Comparison of ENCODE assay signal across 10 mouse cellular contexts in genomic region chr9:41073196-41074009, GRCm38 (mm10).
DNase-seq lines count a peak whose midpoint lies in the region; ATAC-seq and TF ChIP-seq lines count a peak whose summit lies in the region.
"Had no signal": no experiment of that assay in that cellular context is flagged by ENCODE, and none has a peak within 500 bp of the region (broad histone marks: within the 10 kb centered on the region; RNA-seq: fewer than 3 reads in every experiment).

No protein-coding gene starts in this region.

- 2% methylated on average over 19 of the region's 19 CpGs for WGBS in bone marrow, adult 2 months
- WGBS in liver, embryonic 11.5 days = 38% methylated on average over 19 of the region's 19 CpGs
- 92% methylated on average over 19 of the region's 19 CpGs for WGBS in forebrain, embryonic 13.5 days

- H3K9ac ChIP-seq in liver, embryonic 11.5 days (ENCODE audit: low read depth, low read length) = peak overlapping the region; percentile 46
- H3K9ac ChIP-seq in forebrain, embryonic 13.5 days = no peak overlapping the region
- H3K9ac ChIP-seq: midbrain, embryonic 12.5 days had no signal

- peak overlapping the region; percentile 85 for H3K27ac ChIP-seq in bone marrow, adult 2 months (ENCODE audit: control insufficient read depth, insufficient read depth, low read depth, low read length, poor library complexity)
- peak overlapping the region; percentile 91 for H3K27ac ChIP-seq in liver, embryonic 11.5 days (ENCODE audit: low read depth, low read length)
- no peak overlapping the region for H3K27ac ChIP-seq in forebrain, embryonic 13.5 days
- H3K27ac ChIP-seq: midbrain, embryonic 12.5 days had no signal

- TF ChIP-seq POLR2A in bone marrow, adult 2 months (IDR thresholded peaks at IDR 0.05; ENCODE audit: borderline replicate concordance, control insufficient read depth, low read depth, low read length) = no peak

- H3K27me3 ChIP-seq in liver, embryonic 11.5 days (replicated peaks; ENCODE audit: control insufficient read depth, insufficient read depth, low read length) = no peaks in the 10 kb centered on the region
- no peaks in the 10 kb centered on the region for H3K27me3 ChIP-seq in forebrain, embryonic 13.5 days
- H3K27me3 ChIP-seq: midbrain, embryonic 12.5 days had no signal

- H3K36me3 ChIP-seq in liver, embryonic 11.5 days (ENCODE audit: control insufficient read depth, insufficient read depth, low read length) = no peaks in the 10 kb centered on the region
- H3K36me3 ChIP-seq in forebrain, embryonic 13.5 days (ENCODE audit: poor library complexity, severe bottlenecking) = no peaks in the 10 kb centered on the region
- H3K36me3 ChIP-seq: midbrain, embryonic 12.5 days had no signal

- peak overlapping the region; percentile 70 for H3K4me2 ChIP-seq in liver, embryonic 11.5 days
- H3K4me2 ChIP-seq in forebrain, embryonic 13.5 days = no peak overlapping the region
- H3K4me2 ChIP-seq: midbrain, embryonic 12.5 days had no signal

- H3K4me1 ChIP-seq in bone marrow, adult 2 months (ENCODE audit: control insufficient read depth, insufficient read depth, low read length) = peaks cover 15% of the 10 kb centered on the region
- peaks cover 74% of the 10 kb centered on the region for H3K4me1 ChIP-seq in liver, embryonic 11.5 days (replicated peaks; ENCODE audit: control insufficient read depth, insufficient read depth, low read length)
- H3K4me1 ChIP-seq in forebrain, embryonic 13.5 days = peaks cover 27% of the 10 kb centered on the region

- DNase-seq in heart, adult 18-20 months = peak; percentile 28 to 53
- DNase-seq in heart, postnatal 4 days = no peak
- peak; percentile 73 for DNase-seq in liver, embryonic 11.5 days (ENCODE audit: low spot score)
- peak; percentile 39 to 54 for DNase-seq in spleen, postnatal 14 days (ENCODE audit: low spot score in 2 of 2)
- no peak for DNase-seq in urinary bladder, adult 18-20 months (ENCODE audit: low spot score in 2 of 2)
- DNase-seq in urinary bladder, postnatal 25 days (ENCODE audit: low spot score) = no peak

- ATAC-seq in liver, embryonic 11.5 days (replicated peaks; ENCODE audit: low FRiP score) = peak; percentile 89
- ATAC-seq in forebrain, embryonic 13.5 days = no peak
- ATAC-seq: hindbrain, embryonic 16.5 days had no signal

- no peaks in the 10 kb centered on the region for H3K9me3 ChIP-seq in liver, embryonic 11.5 days (ENCODE audit: control insufficient read depth, low read length)
- no peaks in the 10 kb centered on the region for H3K9me3 ChIP-seq in forebrain, embryonic 13.5 days (replicated peaks)
- H3K9me3 ChIP-seq: midbrain, embryonic 12.5 days had no signal

- H3K4me3 ChIP-seq in bone marrow, adult 2 months (replicated peaks; ENCODE audit: control insufficient read depth, low read depth, low read length) = peak overlapping the region; percentile 45
- H3K4me3 ChIP-seq in liver, embryonic 11.5 days (ENCODE audit: low read depth, low read length) = peak overlapping the region; percentile 28
- H3K4me3 ChIP-seq in forebrain, embryonic 13.5 days = no peak overlapping the region
- H3K4me3 ChIP-seq: midbrain, embryonic 12.5 days had no signal

- no peak for TF ChIP-seq CTCF in bone marrow, adult 2 months (IDR thresholded peaks at IDR 0.05; ENCODE audit: control insufficient read depth, insufficient read depth, low read length)

Comparison
In these comparisons a context has a peak if more than half of its experiments do, and no peak if none do; other contexts are left out.
1. DNase-seq: peak in heart, adult 18-20 months (2 of 2), liver, embryonic 11.5 days (single experiment) and spleen, postnatal 14 days (2 of 2); none in heart, postnatal 4 days (single experiment), urinary bladder, adult 18-20 months (0 of 2) and urinary bladder, postnatal 25 days (single experiment).